Mouse (Mus musculus): ENCODE measurements at regions not wholly inside any gene's neighbourhood (a gene's known extent, or its start where the extent isn't known, plus 50 kb on each side); places are given as distances from the start of the nearest gene placed in this dataset.

GRCm38 (mm10) chr8:25340729-25341128 is 516.6 kb upstream of the Adam5 start:
- no peak for DNase-seq (ENCODE audit: low spot score)

DNA sequence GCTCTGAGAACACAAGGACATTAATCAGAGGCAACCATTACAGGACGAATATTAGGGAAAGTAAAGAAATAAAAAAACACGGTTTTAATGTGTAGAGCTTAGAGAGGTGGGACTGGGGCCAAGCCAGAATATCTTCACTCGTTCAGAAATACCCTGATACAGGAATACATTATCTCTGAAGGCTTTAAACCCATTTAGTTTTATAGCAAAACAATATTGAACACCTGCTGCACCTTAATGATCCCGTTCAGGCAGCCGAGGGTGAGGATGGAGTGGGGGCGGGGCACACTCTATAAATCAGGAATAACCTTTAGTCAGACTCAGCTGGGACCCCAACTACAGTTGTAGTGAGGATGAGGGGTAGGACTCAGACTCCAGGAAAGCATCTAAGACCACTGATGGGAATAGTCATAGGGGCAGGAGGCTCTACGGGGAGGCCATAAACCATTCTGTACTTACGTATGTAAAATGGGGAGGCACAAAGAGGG is 508.0 kb upstream of the Adam5 start:
- DNase-seq (ENCODE audit: low spot score): no peak

DNA sequence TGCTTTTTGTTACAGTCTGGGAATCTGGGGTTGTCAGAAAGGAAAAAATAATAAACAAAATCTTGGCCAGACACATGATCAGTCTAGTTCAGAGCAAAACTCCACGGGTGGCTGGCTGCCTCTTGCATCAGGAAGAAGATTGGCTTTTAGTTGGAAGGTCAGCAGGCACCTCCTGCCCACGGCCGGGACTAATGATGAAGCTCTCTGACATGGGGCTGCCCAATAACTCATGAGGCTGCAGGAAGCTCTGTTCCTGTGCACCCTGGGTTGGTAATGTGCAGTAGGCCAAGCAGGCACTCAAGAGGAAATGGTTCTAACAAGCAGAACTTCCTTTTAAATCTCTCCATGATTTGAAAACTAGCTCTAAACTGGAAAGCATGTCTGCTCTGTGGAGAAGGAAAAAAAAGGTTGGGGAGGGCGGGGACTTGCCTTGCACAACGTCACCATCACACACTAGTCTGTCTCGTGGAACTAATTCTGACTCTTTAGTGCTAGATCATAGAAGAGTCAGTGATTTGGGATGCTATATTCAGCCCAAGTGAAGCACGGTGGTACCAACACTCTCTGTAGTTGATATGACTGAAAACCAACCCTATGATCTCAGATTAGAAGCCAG is 507.1 kb upstream of the Adam5 start:
- no peak for DNase-seq (ENCODE audit: low spot score)

- no peak for DNase-seq (ENCODE audit: low spot score)
Observed at GRCm38 (mm10) chr8:25329791-25330190, 505.6 kb upstream of the Adam5 start.

DNA sequence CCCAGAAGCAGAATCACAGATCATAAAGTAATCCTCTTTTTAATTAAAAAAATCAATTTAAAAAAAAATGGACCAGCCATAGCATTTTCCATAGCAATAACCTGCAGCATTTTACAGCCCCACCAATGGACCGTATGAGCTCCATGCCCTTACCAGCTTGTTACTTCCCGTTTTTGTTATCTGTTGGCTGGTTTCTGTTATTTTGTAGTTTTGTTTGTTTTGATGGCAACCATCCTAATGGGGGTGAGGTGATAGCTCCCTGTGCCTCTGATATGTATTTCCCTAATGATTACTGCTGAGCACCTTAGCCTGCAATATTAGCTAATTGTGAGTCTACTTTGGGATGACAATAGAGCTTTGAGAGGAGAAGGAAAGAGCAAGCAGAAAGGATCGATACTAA is 504.1 kb upstream of the Adam5 start:
- no peak for DNase-seq (ENCODE audit: low spot score)

DNA sequence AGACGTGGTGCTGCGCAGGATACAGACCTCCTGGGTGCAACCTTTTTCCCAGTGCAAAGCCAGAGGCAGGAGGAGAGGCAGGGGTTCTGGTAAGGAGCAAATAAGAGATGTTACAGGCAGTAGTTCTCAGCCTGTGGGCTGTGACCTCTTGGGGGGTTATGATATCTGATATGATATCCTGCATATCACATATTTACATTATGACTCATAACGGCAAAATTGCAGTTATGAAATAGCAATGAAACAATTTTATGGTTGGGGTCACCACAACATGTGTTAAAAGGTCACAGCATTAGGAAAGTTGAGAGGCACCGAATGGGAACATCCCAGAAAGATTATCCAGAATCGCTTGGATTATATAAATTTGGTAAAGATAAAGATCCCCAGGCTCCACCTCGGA is 502.8 kb upstream of the Adam5 start:
- DNase-seq (ENCODE audit: low spot score): no peak

DNA sequence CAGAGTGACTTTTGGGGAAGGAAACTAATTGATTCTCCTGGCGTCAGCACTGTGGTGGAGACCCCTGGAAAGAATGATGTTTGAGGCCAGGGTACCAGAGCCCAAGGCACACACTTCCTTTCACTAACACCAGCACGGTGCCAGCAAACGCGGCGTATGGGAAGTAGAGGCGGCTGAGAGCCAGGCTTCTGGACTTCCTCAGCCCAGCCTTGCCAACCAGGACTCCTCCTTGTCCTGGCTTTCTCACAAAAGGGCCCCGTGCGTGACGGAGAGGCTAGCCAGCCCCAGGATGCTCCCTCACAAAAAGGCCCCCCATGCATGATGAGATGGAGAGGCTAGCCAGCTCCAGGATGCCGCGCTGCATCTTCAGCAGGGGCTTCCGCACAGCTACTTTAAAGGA is 502.1 kb upstream of the Adam5 start:
- DNase-seq (ENCODE audit: low spot score): no peak

DNA sequence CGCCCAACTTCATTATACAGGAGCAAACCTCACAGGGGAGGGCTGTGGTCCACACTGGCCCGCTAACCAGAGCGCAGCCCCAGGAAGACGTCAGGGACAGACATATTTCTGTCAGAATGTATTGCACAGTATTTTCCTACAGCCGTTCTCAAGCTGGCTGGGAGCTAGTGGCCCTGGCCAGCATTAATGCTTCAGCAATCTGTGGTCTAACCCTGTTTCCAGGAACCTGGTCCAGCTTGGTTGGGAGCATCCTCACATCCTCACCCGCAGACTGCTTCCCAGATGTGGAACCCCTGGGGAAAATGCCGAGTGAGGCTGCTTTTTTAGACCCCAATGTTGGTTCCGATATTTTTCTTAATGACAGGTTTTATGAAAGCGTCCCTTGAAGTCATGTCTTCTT is 500.6 kb upstream of the Adam5 start:
- DNase-seq (ENCODE audit: low spot score): no peak

DNA sequence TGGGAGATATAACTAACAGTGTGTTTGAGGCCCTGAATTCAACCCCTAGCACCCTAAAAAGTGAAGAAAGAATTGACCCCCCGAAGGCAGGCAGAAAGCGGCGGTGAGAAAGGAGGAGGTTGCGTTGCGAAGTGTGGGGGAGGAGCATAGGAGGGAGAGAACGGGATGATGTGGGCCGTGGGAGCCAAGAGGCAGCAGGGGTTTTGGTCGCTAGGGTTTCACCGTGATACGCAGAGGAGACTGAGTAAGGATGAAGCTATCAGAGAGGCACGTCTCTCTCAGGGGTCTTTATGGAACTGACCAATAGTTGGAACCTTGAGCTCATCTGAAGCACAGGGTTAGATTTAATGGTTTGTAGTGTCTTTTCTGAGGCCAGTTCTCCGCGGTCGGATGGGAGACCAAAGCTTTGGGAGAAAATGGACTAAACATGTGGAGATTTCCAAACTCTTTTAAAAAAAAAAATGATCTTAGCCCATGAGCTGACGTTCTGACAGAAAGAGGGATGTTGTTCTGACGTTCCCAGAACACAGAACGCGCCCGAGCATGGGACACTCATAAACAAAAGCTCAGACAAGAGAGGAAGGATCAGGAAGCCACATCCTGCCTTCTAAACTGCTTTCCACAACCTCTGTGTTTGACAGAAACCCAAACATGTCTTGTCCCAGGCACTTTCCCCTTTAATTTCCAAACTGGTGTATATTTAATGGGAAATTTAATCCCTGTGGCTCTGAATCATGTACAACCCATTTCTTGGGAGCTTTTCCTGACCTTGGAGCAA is 499.7 kb upstream of the Adam5 start:
- no peak for DNase-seq (ENCODE audit: low spot score)

GRCm38 (mm10) chr8:25316383-25316782 is 492.2 kb upstream of the Adam5 start:
- DNase-seq (ENCODE audit: low spot score): no peak

GRCm38 (mm10) chr8:25311811-25312533 is 487.8 kb upstream of the Adam5 start:
- no peak for DNase-seq (ENCODE audit: low spot score)

DNA sequence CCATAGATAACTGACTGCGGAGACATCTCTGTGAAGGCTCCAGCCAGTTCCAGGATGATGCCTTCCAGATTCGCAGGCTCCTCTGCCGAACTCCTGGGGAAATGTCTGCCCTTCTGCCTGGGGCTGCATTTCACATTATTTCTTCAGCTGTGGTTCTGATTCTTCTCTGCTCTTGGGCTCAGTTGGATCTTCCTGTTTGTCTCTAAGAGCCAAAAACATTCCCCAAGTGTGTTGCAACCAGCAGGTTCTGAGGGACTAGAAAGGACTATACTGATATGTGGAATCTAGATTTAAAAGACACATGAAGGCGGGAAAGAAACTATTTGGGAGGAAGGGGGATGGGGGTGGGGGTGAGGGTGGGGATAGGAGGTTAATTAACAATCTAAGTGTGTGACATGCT is 483.8 kb upstream of the Adam5 start:
- no peak for DNase-seq (ENCODE audit: low spot score)

- DNase-seq (ENCODE audit: low spot score): no peak
Observed at GRCm38 (mm10) chr8:25307511-25307910, 483.3 kb upstream of the Adam5 start.

GRCm38 (mm10) chr8:25306769-25307491 is 482.8 kb upstream of the Adam5 start:
- no peak for DNase-seq (ENCODE audit: low spot score)

Measured in layer of hippocampus, adult 9-10 months (tissue).